Mouse (Mus musculus) brain, embryonic 14.5 days (tissue): Measurements from ENCODE around the gene Zfp326. TPM values are rescaled to one million over a fixed set of nuclear protein-coding genes. Genes with fewer than 3 reads are reported as not detected.

ENCODE experiments used
- DNase-seq: peaks from one replicate; pipeline ENCODE4 v3.0.0-alpha.2; 2011; ENCODE audit warnings: low read depth
- CTCF ChIP-seq: fragments of 200-500 bp; IDR thresholded peaks from 2 replicates; pipeline ENCODE4 v1.5.1; 2012; ENCODE audit warnings: inconsistent platforms, mild to moderate bottlenecking, moderate library complexity, borderline replicate concordance; ENCODE audit not compliant: insufficient read depth, insufficient read length; ENCODE audit errors: extremely low read depth
- POLR2A ChIP-seq: fragments of 200-500 bp; IDR thresholded peaks from 2 replicates; pipeline ENCODE4 v1.6.1; 2012; ENCODE audit warnings: mild to moderate bottlenecking, inconsistent platforms, borderline replicate concordance; ENCODE audit not compliant: poor library complexity, insufficient read depth, insufficient read length, severe bottlenecking; ENCODE audit errors: extremely low read depth
- polyA plus RNA-seq: library from polyadenylated mRNA; depleted of rRNA; stranded (reverse); fragments of >200 nt; gene quantifications from 2 replicates; pipeline ENCODE4 v1.2.3, GENCODE M21; 2012

Gene Zfp326
- polyA plus RNA-seq, 1 experiment: 58.9 TPM

DNA sequence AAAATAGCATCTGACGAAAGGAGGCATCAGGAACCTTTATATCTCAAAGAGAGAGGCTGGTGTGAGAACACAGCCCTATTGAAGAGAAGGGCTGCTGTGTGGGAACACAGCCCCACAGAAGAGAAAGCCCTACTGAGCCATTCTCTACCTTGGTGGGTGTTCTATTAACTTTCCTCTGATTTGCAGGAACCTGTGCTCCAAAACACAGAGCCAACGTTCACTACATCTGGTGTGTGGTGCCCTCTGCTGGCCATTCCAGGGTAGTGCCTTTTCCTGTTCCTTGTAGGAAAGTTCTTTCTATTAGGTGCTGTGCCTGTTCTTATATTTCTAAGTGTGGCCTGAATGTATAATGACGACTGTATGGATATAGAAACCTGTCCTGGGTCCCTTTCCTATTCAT, 7.8 kb upstream of the Zfp326 start:
- DNase-seq: peak; percentile 92
- TF ChIP-seq CTCF (peak; percentile 91), POLR2A (no peak)

DNA sequence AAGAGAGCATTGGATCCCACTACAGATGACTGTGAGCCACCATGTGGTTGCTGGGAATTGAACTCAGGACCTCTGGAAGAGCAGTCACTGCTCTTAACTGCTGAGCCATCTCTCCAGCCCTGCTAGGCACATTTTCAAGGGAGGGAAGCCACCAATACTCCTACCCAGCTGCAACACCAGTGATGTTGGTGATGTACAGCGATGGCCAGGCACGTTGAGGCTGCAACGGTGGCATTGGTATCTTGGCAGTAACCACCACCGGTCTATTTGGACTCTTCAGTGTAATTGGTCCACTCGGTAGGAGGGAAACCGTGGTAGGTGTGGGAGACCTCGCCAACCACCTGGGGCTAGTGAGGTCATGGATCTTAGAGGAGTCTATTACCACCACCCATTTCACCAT, 6.6 kb upstream of the Zfp326 start:
- no peak for DNase-seq
- TF ChIP-seq POLR2A (no peak), CTCF (no peak)

GRCm38 (mm10) chr5:105871140-105871539, 5.2 kb upstream of the Zfp326 start:
- DNase-seq: no peak
- TF ChIP-seq POLR2A (no peak), CTCF (no peak)

- DNase-seq: no peak
- no peak for TF ChIP-seq CTCF
- no peak for TF ChIP-seq POLR2A
Observed at GRCm38 (mm10) chr5:105872176-105872575, 4.2 kb upstream of the Zfp326 start.

DNA sequence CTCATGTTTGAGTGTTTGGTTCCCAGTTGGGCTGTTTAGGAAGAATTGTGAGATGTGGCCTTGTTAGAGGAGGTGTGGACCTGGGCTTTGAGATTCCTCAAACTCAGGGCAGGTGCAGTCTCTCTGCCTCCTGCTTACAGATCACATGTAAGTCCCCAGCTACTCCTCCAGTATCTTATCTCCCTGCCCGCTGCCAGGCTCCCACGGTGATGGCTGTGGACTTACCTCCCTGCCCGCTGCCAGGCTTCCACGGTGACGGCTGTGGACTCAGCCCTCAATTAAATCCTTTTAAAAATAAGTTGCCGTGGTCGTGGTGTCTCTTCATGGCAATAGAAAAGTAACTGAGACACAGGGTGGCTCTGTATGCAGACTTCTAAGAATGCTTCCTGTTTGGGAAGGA, 3.4 kb upstream of the Zfp326 start:
- no peak for TF ChIP-seq CTCF
- TF ChIP-seq POLR2A: no peak
- no peak for DNase-seq

- no peak for DNase-seq
- TF ChIP-seq POLR2A (no peak), CTCF (no peak)
Observed at GRCm38 (mm10) chr5:105873774-105874173, 2.6 kb upstream of the Zfp326 start.

DNA sequence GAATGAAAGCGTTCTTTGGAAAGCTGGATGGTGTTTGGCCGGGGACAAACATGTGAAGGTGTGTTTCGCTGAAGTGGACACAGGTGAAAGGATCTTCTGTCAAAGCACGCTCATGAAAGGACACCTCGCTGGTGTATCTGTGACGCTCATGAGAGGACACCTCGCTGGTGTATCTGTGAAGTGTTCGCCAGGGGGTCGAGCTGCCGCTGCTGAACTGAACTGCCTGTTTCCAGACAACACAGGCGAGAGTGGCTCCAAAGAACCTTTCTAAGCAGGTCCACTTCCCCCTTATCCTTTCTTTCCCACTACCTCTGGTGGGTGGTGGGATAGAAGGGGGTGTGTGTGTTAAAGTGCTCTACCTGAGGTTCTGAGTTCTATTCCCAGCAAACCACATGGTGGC, 1.9 kb upstream of the Zfp326 start:
- TF ChIP-seq CTCF: no peak
- TF ChIP-seq POLR2A: no peak
- no peak for DNase-seq

GRCm38 (mm10) chr5:105876925-105877774, 785 bp downstream of the Zfp326 start:
- DNase-seq: peak; percentile 63
- no peak for TF ChIP-seq POLR2A
- no peak for TF ChIP-seq CTCF

- TF ChIP-seq POLR2A (no peak), CTCF (no peak)
- no peak for DNase-seq
Observed at GRCm38 (mm10) chr5:105887317-105887716, 11.0 kb downstream of the Zfp326 start.

DNA sequence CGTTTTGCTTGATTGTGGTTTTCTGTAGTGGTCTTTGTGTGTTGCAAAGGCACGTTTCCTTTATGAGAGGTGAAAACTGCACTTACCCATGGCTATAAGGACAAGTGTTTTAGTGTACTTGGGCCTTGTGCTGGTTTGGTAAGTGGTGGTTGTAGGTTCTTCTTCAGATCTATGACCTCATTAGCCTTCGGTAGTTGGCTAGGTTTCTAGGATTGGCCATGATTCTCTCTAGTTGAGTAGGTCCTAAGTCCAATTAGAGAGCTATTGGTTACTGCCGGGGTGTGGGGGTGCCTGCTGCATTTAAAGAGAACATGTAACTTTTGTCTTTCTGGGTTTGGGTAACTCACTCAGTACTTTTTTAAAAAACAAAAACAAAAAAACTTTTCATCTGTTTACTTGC, 21.8 kb downstream of the Zfp326 start:
- TF ChIP-seq POLR2A: no peak
- TF ChIP-seq CTCF: no peak
- DNase-seq: no peak

DNA sequence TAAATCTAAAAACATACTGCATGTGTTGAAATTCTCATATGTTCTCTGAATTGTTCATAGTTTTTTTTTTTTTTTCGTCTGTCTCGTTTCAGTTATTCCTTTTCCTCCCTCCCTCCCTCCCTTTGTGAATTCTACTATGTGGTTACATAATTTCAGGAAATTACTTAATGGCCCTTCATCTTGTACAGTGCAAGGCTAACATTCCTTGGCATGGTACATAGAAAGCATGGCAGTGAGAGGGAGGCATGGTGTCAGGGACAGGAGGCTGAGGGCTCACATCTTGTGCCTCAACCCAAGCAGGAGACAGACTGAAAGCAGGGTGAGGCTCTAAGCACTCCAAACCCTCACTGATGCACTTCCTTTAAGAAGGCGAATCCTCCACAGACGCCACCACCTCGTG, 32.8 kb downstream of the Zfp326 start:
- TF ChIP-seq POLR2A (no peak), CTCF (no peak)
- no peak for DNase-seq

GRCm38 (mm10) chr5:105909671-105910070, 33.3 kb downstream of the Zfp326 start:
- DNase-seq: no peak
- TF ChIP-seq CTCF: no peak
- no peak for TF ChIP-seq POLR2A
